Mouse (Mus musculus): ENCODE measurements at regions not wholly inside any gene's neighbourhood (a gene's known extent, or its start where the extent isn't known, plus 50 kb on each side); places are given as distances from the start of the nearest gene placed in this dataset.

DNA sequence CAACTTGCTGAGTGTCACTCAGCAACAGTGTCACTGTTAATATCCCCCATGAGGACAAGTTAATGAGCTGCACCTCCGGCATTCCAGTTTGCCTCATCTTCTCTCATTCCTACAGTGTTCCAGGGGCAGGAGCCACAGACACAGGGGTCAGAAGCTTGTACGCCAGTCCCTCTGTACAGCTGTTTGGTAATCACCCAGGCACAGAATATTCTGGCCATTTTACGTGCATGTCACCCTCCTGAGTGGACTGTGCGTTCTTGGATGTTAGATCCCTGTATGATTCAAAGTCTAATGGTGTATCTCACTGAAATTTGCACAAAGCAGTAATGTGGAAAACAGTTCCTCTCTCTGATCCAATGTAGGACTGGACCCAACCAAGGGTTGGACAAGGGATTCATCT lies 66.7 kb upstream of the Lpp start:
- Histone ChIP-seq H3K4me3 (ENCODE audit: low read depth, low read length) (no peak overlapping the region), H3K9me3 (replicated peaks; ENCODE audit: control insufficient read depth, insufficient read depth, low read length, poor library complexity, severe bottlenecking) (no peaks in the 10 kb centered on the region), H3K9ac (ENCODE audit: low read depth, poor library complexity, severe bottlenecking) (no peak overlapping the region), H3K4me1 (ENCODE audit: control insufficient read depth, insufficient read depth, low read length) (no peaks in the 10 kb centered on the region), H3K36me3 (ENCODE audit: control insufficient read depth, insufficient read depth, low read length, poor library complexity, severe bottlenecking) (no peaks in the 10 kb centered on the region), H3K27me3 (ENCODE audit: control insufficient read depth, insufficient read depth, low read length, poor library complexity, severe bottlenecking) (no peaks in the 10 kb centered on the region), H3K27ac (ENCODE audit: insufficient read depth, low read length) (no peak overlapping the region)
- TF ChIP-seq CTCF (IDR thresholded peaks at IDR 0.05; ENCODE audit: low read depth, low read length) (no peak), EP300 (IDR thresholded peaks at IDR 0.05; ENCODE audit: insufficient read depth, low read depth, low read length) (no peak), POLR2A (IDR thresholded peaks at IDR 0.05; ENCODE audit: insufficient read depth, low read length) (no peak)

DNA sequence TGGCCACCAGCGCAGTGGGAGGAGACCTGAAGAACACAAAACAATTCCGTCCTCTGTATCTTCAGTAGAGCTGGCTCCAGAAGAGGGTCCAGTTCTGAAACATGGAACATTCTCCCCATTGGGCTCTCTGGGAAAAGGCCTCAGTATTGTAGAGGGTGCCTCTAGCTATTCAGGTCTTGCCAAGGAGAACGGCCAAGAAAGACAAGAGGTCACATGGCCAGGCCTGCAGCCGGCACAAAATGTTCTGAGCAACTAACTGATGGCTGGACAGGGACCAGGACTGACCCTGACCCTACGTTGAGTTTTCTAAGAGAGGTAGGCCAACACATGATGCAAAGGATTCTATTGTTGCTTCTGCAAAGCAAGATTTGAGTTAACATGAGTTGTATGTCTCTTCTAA lies 67.3 kb upstream of the Lpp start:
- H3K9ac ChIP-seq (ENCODE audit: low read depth, poor library complexity, severe bottlenecking) = no peak overlapping the region
- H3K4me1 ChIP-seq (ENCODE audit: control insufficient read depth, insufficient read depth, low read length) = no peaks in the 10 kb centered on the region
- H3K36me3 ChIP-seq (ENCODE audit: control insufficient read depth, insufficient read depth, low read length, poor library complexity, severe bottlenecking) = no peaks in the 10 kb centered on the region

DNA sequence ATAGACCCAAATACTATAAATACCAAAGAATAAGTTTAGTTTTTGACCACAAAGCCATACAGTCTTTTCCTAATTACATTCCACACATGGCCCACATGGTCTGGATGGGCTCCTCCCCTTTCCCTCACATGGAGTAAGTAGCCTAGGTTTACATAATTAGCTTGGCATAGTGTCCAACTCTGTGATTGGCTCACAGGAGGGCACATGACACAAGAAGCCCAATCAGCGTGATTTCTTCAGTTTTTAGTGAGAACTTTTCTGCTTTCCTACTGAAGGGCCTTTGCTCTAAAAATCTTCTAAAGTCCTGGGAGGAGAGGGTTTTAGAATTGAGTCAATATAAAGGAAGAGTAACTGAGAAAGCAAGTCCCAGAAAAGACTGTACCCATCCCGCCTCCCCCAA lies 68.4 kb upstream of the Lpp start:
- Histone ChIP-seq H3K4me1 (ENCODE audit: control insufficient read depth, insufficient read depth, low read length) (no peaks in the 10 kb centered on the region), H3K36me3 (ENCODE audit: control insufficient read depth, insufficient read depth, low read length, poor library complexity, severe bottlenecking) (no peaks in the 10 kb centered on the region), H3K27me3 (ENCODE audit: control insufficient read depth, insufficient read depth, low read length, poor library complexity, severe bottlenecking) (no peaks in the 10 kb centered on the region), H3K9ac (ENCODE audit: low read depth, poor library complexity, severe bottlenecking) (no peak overlapping the region), H3K9me3 (replicated peaks; ENCODE audit: control insufficient read depth, insufficient read depth, low read length, poor library complexity, severe bottlenecking) (no peaks in the 10 kb centered on the region), H3K4me3 (ENCODE audit: low read depth, low read length) (peak overlapping the region; percentile 34; the same call in 1 of the 2 replicates), H3K27ac (ENCODE audit: insufficient read depth, low read length) (no peak overlapping the region)
- TF ChIP-seq EP300 (IDR thresholded peaks at IDR 0.05; ENCODE audit: insufficient read depth, low read depth, low read length) (no peak), POLR2A (IDR thresholded peaks at IDR 0.05; ENCODE audit: insufficient read depth, low read length) (no peak), CTCF (IDR thresholded peaks at IDR 0.05; ENCODE audit: low read depth, low read length) (no peak)

More for the DNA sequence above, 67.3 kb upstream of the Lpp start:
- Histone ChIP-seq H3K4me3 (ENCODE audit: low read depth, low read length) (no peak overlapping the region), H3K27me3 (ENCODE audit: control insufficient read depth, insufficient read depth, low read length, poor library complexity, severe bottlenecking) (no peaks in the 10 kb centered on the region), H3K27ac (ENCODE audit: insufficient read depth, low read length) (no peak overlapping the region), H3K9me3 (replicated peaks; ENCODE audit: control insufficient read depth, insufficient read depth, low read length, poor library complexity, severe bottlenecking) (no peaks in the 10 kb centered on the region)
- TF ChIP-seq CTCF (IDR thresholded peaks at IDR 0.05; ENCODE audit: low read depth, low read length) (no peak), EP300 (IDR thresholded peaks at IDR 0.05; ENCODE audit: insufficient read depth, low read depth, low read length) (no peak)

DNA sequence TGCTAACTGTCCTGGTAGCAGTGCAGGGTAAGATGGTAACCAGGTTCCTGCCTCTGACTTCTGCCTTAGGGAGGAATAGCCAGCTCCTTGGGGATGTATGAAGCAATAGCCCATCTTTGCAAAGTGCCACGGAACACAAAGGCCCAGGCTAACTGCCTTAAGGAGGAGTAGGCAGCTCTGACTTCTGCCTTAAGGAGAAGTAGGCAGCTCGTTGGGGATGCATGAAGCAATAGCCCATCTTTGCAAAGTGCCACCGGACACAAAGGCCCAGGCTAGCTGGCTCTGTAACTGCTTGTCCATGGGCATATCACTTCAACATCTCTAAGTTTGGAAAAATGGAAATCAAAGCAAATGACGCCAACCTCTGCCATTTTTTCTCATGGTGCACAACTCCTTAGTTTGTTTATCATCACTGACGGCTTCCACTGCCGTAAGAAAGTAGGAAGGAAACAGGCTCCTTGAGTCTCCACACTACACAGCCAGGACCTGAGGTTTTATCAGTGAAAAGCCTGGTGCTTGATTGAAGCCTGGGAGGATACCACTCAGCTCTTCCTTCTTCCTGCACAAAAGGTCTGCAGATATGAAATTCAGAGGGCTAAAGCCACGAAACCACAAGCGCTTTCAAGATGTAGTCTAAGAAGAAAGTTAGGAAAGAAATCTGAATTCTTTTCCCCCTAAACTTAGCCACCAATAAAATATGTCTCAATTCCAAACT lies 74.4 kb upstream of the Lpp start:
- TF ChIP-seq POLR2A (IDR thresholded peaks at IDR 0.05; ENCODE audit: insufficient read depth, low read length) (no peak), EP300 (IDR thresholded peaks at IDR 0.05; ENCODE audit: insufficient read depth, low read depth, low read length) (no peak), CTCF (IDR thresholded peaks at IDR 0.05; ENCODE audit: low read depth, low read length) (no peak)
- H3K9me3 ChIP-seq (replicated peaks; ENCODE audit: control insufficient read depth, insufficient read depth, low read length, poor library complexity, severe bottlenecking) = no peaks in the 10 kb centered on the region
- H3K27ac ChIP-seq (ENCODE audit: insufficient read depth, low read length) = no peak overlapping the region
- H3K4me1 ChIP-seq (ENCODE audit: control insufficient read depth, insufficient read depth, low read length) = no peaks in the 10 kb centered on the region
- H3K9ac ChIP-seq (ENCODE audit: low read depth, poor library complexity, severe bottlenecking) = no peak overlapping the region
- H3K4me3 ChIP-seq (ENCODE audit: low read depth, low read length) = no peak overlapping the region
- H3K36me3 ChIP-seq (ENCODE audit: control insufficient read depth, insufficient read depth, low read length, poor library complexity, severe bottlenecking) = no peaks in the 10 kb centered on the region
- no peaks in the 10 kb centered on the region for H3K27me3 ChIP-seq (ENCODE audit: control insufficient read depth, insufficient read depth, low read length, poor library complexity, severe bottlenecking)

DNA sequence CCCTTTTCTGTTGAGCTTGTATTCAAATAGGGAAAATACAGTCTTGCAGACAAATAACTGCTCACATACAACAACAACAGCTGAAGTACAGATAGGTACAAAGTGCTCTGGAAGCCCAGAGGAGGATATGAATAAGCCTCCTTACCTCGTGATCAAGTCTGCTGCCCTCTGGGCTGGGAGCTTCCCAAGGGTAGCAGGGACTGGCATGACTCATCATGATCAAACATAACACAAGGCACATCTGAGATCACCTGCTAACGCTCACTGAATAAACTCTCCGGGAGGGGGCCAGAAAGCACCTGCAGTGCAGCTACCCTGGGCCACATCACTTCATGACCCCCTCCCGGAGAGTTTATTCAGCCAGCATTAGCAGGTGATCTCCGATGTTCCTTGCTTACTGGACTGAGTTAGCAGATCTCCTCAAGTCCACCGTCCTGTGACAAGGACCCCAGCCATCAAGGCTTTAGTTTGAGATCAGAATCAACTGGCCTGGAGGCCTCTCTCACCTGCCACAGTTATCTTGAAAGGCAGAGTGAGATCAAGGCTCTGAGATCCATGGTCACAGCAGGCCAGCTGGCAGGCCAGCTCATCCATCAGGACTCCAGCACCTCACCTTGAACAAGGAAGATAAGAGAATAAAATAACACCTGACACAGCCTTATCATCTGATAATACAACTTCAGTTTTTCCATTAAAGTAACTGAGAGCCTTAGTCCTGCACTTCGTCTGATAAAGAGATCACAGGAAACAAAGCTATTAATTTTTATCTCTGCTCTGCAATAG lies 79.6 kb upstream of the Lpp start:
- no peaks in the 10 kb centered on the region for H3K9me3 ChIP-seq (replicated peaks; ENCODE audit: control insufficient read depth, insufficient read depth, low read length, poor library complexity, severe bottlenecking)
- H3K4me3 ChIP-seq (ENCODE audit: low read depth, low read length) = no peak overlapping the region
- H3K4me1 ChIP-seq (ENCODE audit: control insufficient read depth, insufficient read depth, low read length) = no peaks in the 10 kb centered on the region
- no peaks in the 10 kb centered on the region for H3K36me3 ChIP-seq (ENCODE audit: control insufficient read depth, insufficient read depth, low read length, poor library complexity, severe bottlenecking)
- H3K27me3 ChIP-seq (ENCODE audit: control insufficient read depth, insufficient read depth, low read length, poor library complexity, severe bottlenecking) = no peaks in the 10 kb centered on the region
- no peak overlapping the region for H3K9ac ChIP-seq (ENCODE audit: low read depth, poor library complexity, severe bottlenecking)
- TF ChIP-seq EP300 (IDR thresholded peaks at IDR 0.05; ENCODE audit: insufficient read depth, low read depth, low read length) (no peak), CTCF (IDR thresholded peaks at IDR 0.05; ENCODE audit: low read depth, low read length) (no peak), POLR2A (IDR thresholded peaks at IDR 0.05; ENCODE audit: insufficient read depth, low read length) (no peak)
- no peak overlapping the region for H3K27ac ChIP-seq (ENCODE audit: insufficient read depth, low read length)

DNA sequence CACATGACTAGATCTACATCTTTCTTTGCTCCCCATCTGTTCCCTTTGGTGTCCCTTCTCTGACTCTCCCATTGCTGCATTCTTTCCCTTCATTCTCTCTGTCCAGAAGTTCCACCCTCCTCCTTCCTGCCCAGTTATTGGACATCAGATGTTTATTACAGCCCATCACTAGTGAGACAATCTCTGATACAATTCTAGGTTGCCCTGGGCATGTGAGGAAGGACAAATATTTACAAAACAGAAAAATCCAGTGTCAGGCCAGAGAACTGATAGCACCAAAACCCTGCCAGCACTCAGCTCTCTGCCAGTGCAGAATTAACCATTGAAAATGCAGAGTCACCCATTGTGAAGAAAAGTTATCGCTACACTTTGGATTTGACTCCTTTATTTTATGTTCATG lies 87.9 kb upstream of the Lpp start:
- Histone ChIP-seq H3K27ac (ENCODE audit: insufficient read depth, low read length) (no peak overlapping the region), H3K4me3 (ENCODE audit: low read depth, low read length) (no peak overlapping the region), H3K27me3 (ENCODE audit: control insufficient read depth, insufficient read depth, low read length, poor library complexity, severe bottlenecking) (no peaks in the 10 kb centered on the region), H3K9me3 (replicated peaks; ENCODE audit: control insufficient read depth, insufficient read depth, low read length, poor library complexity, severe bottlenecking) (no peaks in the 10 kb centered on the region), H3K9ac (ENCODE audit: low read depth, poor library complexity, severe bottlenecking) (no peak overlapping the region), H3K4me1 (ENCODE audit: control insufficient read depth, insufficient read depth, low read length) (no peaks in the 10 kb centered on the region), H3K36me3 (ENCODE audit: control insufficient read depth, insufficient read depth, low read length, poor library complexity, severe bottlenecking) (no peaks in the 10 kb centered on the region)
- no peak for TF ChIP-seq POLR2A (IDR thresholded peaks at IDR 0.05; ENCODE audit: insufficient read depth, low read length)
- TF ChIP-seq EP300 (IDR thresholded peaks at IDR 0.05; ENCODE audit: insufficient read depth, low read depth, low read length) = no peak

Data from ES-Bruce4 (cell line).